Mouse (Mus musculus): ENCODE measurements around the gene Cbfa2t2.

Gene Cbfa2t2

GRCm38 (mm10) chr2:154543567-154544347 lies 107.5 kb downstream of the Cbfa2t2 start:
- peak; percentile 97 to 98 for DNase-seq

- no peak for DNase-seq
These were observed 110.4 kb downstream of the Cbfa2t2 start, which contains the start of gene 1700003F12Rik for GRCm38 (mm10) chr2:154546711-154547110. 1700003F12Rik (plus strand) TSS chr2:154547085.

- no peak for DNase-seq
These were observed 112.4 kb downstream of the Cbfa2t2 start for GRCm38 (mm10) chr2:154548688-154549087.

- no peak for DNase-seq
These were observed 113.0 kb downstream of the Cbfa2t2 start for GRCm38 (mm10) chr2:154549127-154549885.

- no peak for DNase-seq
These were observed 113.6 kb downstream of the Cbfa2t2 start for GRCm38 (mm10) chr2:154549886-154550189.

- DNase-seq: no peak
These were observed 114.7 kb downstream of the Cbfa2t2 start for GRCm38 (mm10) chr2:154550937-154551336.

- DNase-seq: no peak
These were observed 115.2 kb downstream of the Cbfa2t2 start, which contains the start of gene Actl10 for GRCm38 (mm10) chr2:154551476-154551875. Actl10 (plus strand) TSS chr2:154551776.

GRCm38 (mm10) chr2:154551927-154552326 lies 115.6 kb downstream of the Cbfa2t2 start:
- DNase-seq: peak in 1 of 2 experiments; percentile 51

- peak; percentile 82 to 86 for DNase-seq
These were observed 116.2 kb downstream of the Cbfa2t2 start for GRCm38 (mm10) chr2:154552424-154552907.

- DNase-seq: no peak
These were observed 119.0 kb downstream of the Cbfa2t2 start for GRCm38 (mm10) chr2:154555235-154555634.

GRCm38 (mm10) chr2:154557184-154557832 lies 121.0 kb downstream of the Cbfa2t2 start:
- DNase-seq: no peak

- DNase-seq: peak; percentile 74 to 83
These were observed 122.2 kb downstream of the Cbfa2t2 start, which contains the start of gene Necab3 for GRCm38 (mm10) chr2:154558264-154559039. Necab3 (minus strand) TSS chr2:154558890.

GRCm38 (mm10) chr2:154563612-154564170 lies 127.4 kb downstream of the Cbfa2t2 start:
- DNase-seq: no peak

- peak; percentile 85 to 86 for DNase-seq
These were observed 129.3 kb downstream of the Cbfa2t2 start for GRCm38 (mm10) chr2:154565562-154565961.

GRCm38 (mm10) chr2:154566641-154567040 lies 130.4 kb downstream of the Cbfa2t2 start:
- DNase-seq: no peak

GRCm38 (mm10) chr2:154567766-154568165 lies 131.5 kb downstream of the Cbfa2t2 start:
- DNase-seq: no peak

GRCm38 (mm10) chr2:154568329-154569070 lies 132.2 kb downstream of the Cbfa2t2 start:
- DNase-seq: no peak

- DNase-seq: no peak
These were observed 132.9 kb downstream of the Cbfa2t2 start for GRCm38 (mm10) chr2:154569071-154569748.

- DNase-seq: peak; percentile 88 to 94
These were observed 133.6 kb downstream of the Cbfa2t2 start, which contains the start of gene E2f1 for GRCm38 (mm10) chr2:154569836-154570286. E2f1 (minus strand) TSS chr2:154569892.

- DNase-seq: no peak
These were observed 134.4 kb downstream of the Cbfa2t2 start for GRCm38 (mm10) chr2:154570666-154571065.
